ENCODE assay signal across 8 mouse cellular contexts in the genomic region with DNA sequence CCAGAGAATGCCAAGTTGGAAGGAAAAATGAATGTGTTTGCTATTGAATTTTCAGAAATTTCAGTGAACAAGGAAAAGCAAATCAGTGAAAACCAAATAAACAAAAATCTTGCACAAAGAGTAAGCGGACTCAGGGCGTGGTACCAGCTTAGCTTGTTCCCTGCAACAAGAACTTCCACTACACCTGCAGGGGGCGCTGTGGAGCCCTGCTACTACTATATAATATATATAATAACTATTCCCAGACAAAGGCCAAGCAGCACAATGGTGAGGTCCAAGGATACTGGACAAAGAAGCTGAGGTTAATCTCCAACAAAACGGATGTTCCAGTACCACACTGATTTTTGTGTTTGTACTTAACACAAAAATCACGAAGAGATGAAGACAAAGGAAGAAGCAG. TPM values are rescaled to one million over a fixed set of nuclear protein-coding genes. Genes with fewer than 3 reads are reported as not detected.
DNase-seq lines count a peak whose midpoint lies in the region; ATAC-seq and TF ChIP-seq lines count a peak whose summit lies in the region.

No protein-coding gene starts in this region.

- no peak for TF ChIP-seq EP300 in stomach, postnatal 0 days (optimal IDR thresholded peaks at IDR 0.05)

- H3K4me3 ChIP-seq in midbrain, embryonic 10.5 days: no peak overlapping the region
- H3K4me3 ChIP-seq in midbrain, embryonic 16.5 days (ENCODE audit: low read depth, low read length): no peak overlapping the region
- H3K4me3 ChIP-seq in cerebellum, adult 2 months (replicated peaks; ENCODE audit: insufficient read depth, low read depth, low read length): no peak overlapping the region
- no peak overlapping the region for H3K4me3 ChIP-seq in stomach, postnatal 0 days (ENCODE audit: low read depth, low read length)

- TF ChIP-seq POLR2A in cerebellum, adult 2 months (IDR thresholded peaks at IDR 0.05; ENCODE audit: borderline replicate concordance, insufficient read depth, low read length): no peak

- peaks cover 2% of the 10 kb centered on the region; the same call in 1 of the 2 replicates for H3K4me1 ChIP-seq in midbrain, embryonic 10.5 days
- H3K4me1 ChIP-seq in midbrain, embryonic 16.5 days (ENCODE audit: control insufficient read depth, insufficient read depth, low read length): no peaks in the 10 kb centered on the region
- H3K4me1 ChIP-seq in cerebellum, adult 2 months (ENCODE audit: control insufficient read depth, insufficient read depth, low read length): no peaks in the 10 kb centered on the region
- H3K4me1 ChIP-seq in stomach, postnatal 0 days (replicated peaks; ENCODE audit: control insufficient read depth, insufficient read depth): no peaks in the 10 kb centered on the region

- H3K27ac ChIP-seq in midbrain, embryonic 10.5 days (replicated peaks): no peak overlapping the region
- no peak overlapping the region for H3K27ac ChIP-seq in midbrain, embryonic 16.5 days (ENCODE audit: low read length)
- no peak overlapping the region for H3K27ac ChIP-seq in cerebellum, adult 2 months (ENCODE audit: insufficient read depth, low read length)
- H3K27ac ChIP-seq in stomach, postnatal 0 days (replicated peaks): no peak overlapping the region

- no peak overlapping the region for H3K4me2 ChIP-seq in midbrain, embryonic 16.5 days (ENCODE audit: low read length)
- H3K4me2 ChIP-seq in stomach, postnatal 0 days (replicated peaks; ENCODE audit: low read depth): no peak overlapping the region

- WGBS in midbrain, embryonic 10.5 days: 73% methylated on average over 5 of the region's 5 CpGs
- WGBS in midbrain, embryonic 16.5 days: 60% methylated on average over 5 of the region's 5 CpGs
- 56% methylated on average over 5 of the region's 5 CpGs for WGBS in cerebellum, adult 2 months
- WGBS in stomach, postnatal 0 days: 55% methylated on average over 5 of the region's 5 CpGs

- no peaks in the 10 kb centered on the region; the same call in 1 of the 2 replicates for H3K9me3 ChIP-seq in midbrain, embryonic 10.5 days (replicated peaks)
- H3K9me3 ChIP-seq in midbrain, embryonic 16.5 days (replicated peaks; ENCODE audit: control insufficient read depth, low read length, poor library complexity, severe bottlenecking): no peaks in the 10 kb centered on the region; the same call in 1 of the 2 replicates
- H3K9me3 ChIP-seq in stomach, postnatal 0 days (ENCODE audit: control insufficient read depth, low read length): no peaks in the 10 kb centered on the region

- H3K27me3 ChIP-seq in midbrain, embryonic 10.5 days (ENCODE audit: low read depth, poor library complexity, severe bottlenecking): no peaks in the 10 kb centered on the region
- H3K27me3 ChIP-seq in midbrain, embryonic 16.5 days (ENCODE audit: control insufficient read depth, insufficient read depth, low read depth, low read length): no peaks in the 10 kb centered on the region
- no peaks in the 10 kb centered on the region for H3K27me3 ChIP-seq in cerebellum, adult 2 months (ENCODE audit: control insufficient read depth, insufficient read depth, low read length)
- H3K27me3 ChIP-seq in stomach, postnatal 0 days (ENCODE audit: control insufficient read depth, insufficient read depth, low read length): no peaks in the 10 kb centered on the region

- intact Hi-C loops in heart, postnatal 36 days (cut with DNase I): loop anchor here (5.0 kb wide), 2 partner anchors 74 to 169 kb away; no protein-coding TSS in a partner anchor

- peak; percentile 56 for TF ChIP-seq CTCF in cerebellum, adult 2 months (IDR thresholded peaks at IDR 0.05; ENCODE audit: borderline replicate concordance, insufficient read depth, low read depth, low read length)
- TF ChIP-seq CTCF in stomach, postnatal 0 days (IDR thresholded peaks at IDR 0.05; ENCODE audit: low read depth): peak; percentile 73

- no peak overlapping the region for H3K9ac ChIP-seq in midbrain, embryonic 16.5 days (ENCODE audit: low read depth, low read length)
- no peak overlapping the region for H3K9ac ChIP-seq in stomach, postnatal 0 days (ENCODE audit: low read length)

- peak; percentile 43 for DNase-seq in adrenal gland, adult 2 months
- no peak for DNase-seq in adrenal gland, postnatal 4 days (ENCODE audit: low spot score in 2 of 2)
- peak; percentile 57 for DNase-seq in midbrain, embryonic 10.5 days (ENCODE audit: low spot score)
- peak; percentile 41 to 62 for DNase-seq in cerebellum, adult 2 months
- DNase-seq in heart, postnatal 36 days: peak; percentile 47 to 72
- peak; percentile 65 for DNase-seq in lung, postnatal 10 days
- peak; percentile 67 for DNase-seq in stomach, postnatal 0 days (ENCODE audit: low spot score)

- peaks cover 96% of the 10 kb centered on the region for H3K36me3 ChIP-seq in midbrain, embryonic 10.5 days
- H3K36me3 ChIP-seq in midbrain, embryonic 16.5 days (ENCODE audit: control insufficient read depth, insufficient read depth, low read length): peaks cover 30% of the 10 kb centered on the region
- H3K36me3 ChIP-seq in stomach, postnatal 0 days (ENCODE audit: control insufficient read depth, insufficient read depth, low read length): peaks cover 12% of the 10 kb centered on the region

- ATAC-seq in midbrain, embryonic 16.5 days: no peak
- ATAC-seq in stomach, postnatal 0 days (ENCODE audit: low FRiP score, low TSS enrichment): peak; percentile 53; the same call in 1 of the 2 replicates

RNA-seq across cellular contexts. Expression of a gene that starts 53.1 kb away (rescaled TPM):
- 10 to 100 TPM; 70.9 to 85.0 TPM for total RNA-seq in adrenal gland, adult 2 months (2021)
- polyA plus RNA-seq in adrenal gland, adult 2 months (2012; rRNA removed): 84.7 and 105 TPM in 2 replicates
- 10 to 100 TPM; 89.1 to 92.6 TPM for total RNA-seq in adrenal gland, postnatal 4 days (2021)
- 56.2 and 60.9 TPM in 2 replicates for polyA plus RNA-seq in midbrain, embryonic 10.5 days (2016; fragmentation: Nextera tagmentation; extraction: Ambion mirVana)
- 54.1 and 57.9 TPM in 2 replicates for polyA plus RNA-seq in midbrain, embryonic 16.5 days (2015; fragmentation: Nextera tagmentation; extraction: Ambion mirVana)
- polyA plus RNA-seq in cerebellum, adult 2 months (2012; rRNA removed): 123 and 132 TPM in 2 replicates
- total RNA-seq in heart, postnatal 36 days (2021): 10 to 100 TPM; 48.6 to 50.6 TPM
- 14.4 and 15.8 TPM in 2 replicates for polyA plus RNA-seq in stomach, postnatal 0 days (2015; fragmentation: Nextera tagmentation; extraction: Ambion mirVana)

Comparison
In these comparisons a context has a peak if more than half of its experiments do, and no peak if none do; other contexts are left out.
1. DNase-seq: peak in adrenal gland, adult 2 months (single experiment), midbrain, embryonic 10.5 days (single experiment), cerebellum, adult 2 months (2 of 2), heart, postnatal 36 days (2 of 2), lung, postnatal 10 days (single experiment) and stomach, postnatal 0 days (single experiment); none in adrenal gland, postnatal 4 days (0 of 2).